Mouse (Mus musculus) stomach, postnatal 0 days (tissue): ENCODE results near the gene Ogdh. TPM values are rescaled to one million over a fixed set of nuclear protein-coding genes. Genes with fewer than 3 reads are reported as not detected.

ENCODE experiments used
- ATAC-seq: fragments of 200-750 bp; cut with Nextera tagmentation; 2 replicates; pipeline ENCODE4 v1.8.0; 2017; ENCODE audit not compliant: low FRiP score, low TSS enrichment
- DNase-seq: peaks from one replicate; pipeline ENCODE4 v3.0.0-alpha.2; 2016; ENCODE audit warnings: low spot score
- H3K27ac ChIP-seq: fragments of 300-500 bp; sonication (generic); replicated peaks from 2 replicates; pipeline ENCODE4 v1.5.1; 2014; ENCODE audit warnings: mild to moderate bottlenecking, control low read depth
- H3K27me3 ChIP-seq: fragments of 300-500 bp; sonication (generic); 2 replicates; pipeline ENCODE4 v1.6.1; 2014; ENCODE audit warnings: low read length; ENCODE audit not compliant: control insufficient read depth, insufficient read depth
- H3K36me3 ChIP-seq: fragments of 300-500 bp; sonication (generic); 2 replicates; pipeline ENCODE4 v1.6.1; 2014; ENCODE audit warnings: low read length, mixed read lengths; ENCODE audit not compliant: control insufficient read depth, insufficient read depth
- H3K4me1 ChIP-seq: fragments of 300-500 bp; sonication (generic); replicated peaks from 2 replicates; pipeline ENCODE4 v1.6.1; 2014; ENCODE audit warnings: antibody characterized with exemption; ENCODE audit not compliant: control insufficient read depth, insufficient read depth
- H3K4me2 ChIP-seq: fragments of 300-500 bp; sonication (generic); replicated peaks from 2 replicates; pipeline ENCODE4 v1.6.1; 2014; ENCODE audit warnings: low read depth, mild to moderate bottlenecking, control low read depth, moderate library complexity
- H3K4me3 ChIP-seq: fragments of 300-500 bp; sonication (generic); 2 replicates; pipeline ENCODE4 v1.5.1; 2014; ENCODE audit warnings: low read depth, low read length, control low read depth
- H3K9ac ChIP-seq: fragments of 300-500 bp; sonication (generic); 2 replicates; pipeline ENCODE4 v1.6.1; 2014; ENCODE audit warnings: mild to moderate bottlenecking, low read length, control low read depth, mixed read lengths
- H3K9me3 ChIP-seq: fragments of 300-500 bp; sonication (generic); 2 replicates; pipeline ENCODE4 v1.6.1; 2016; ENCODE audit warnings: low read length; ENCODE audit not compliant: control insufficient read depth
- CTCF ChIP-seq: IDR thresholded peaks from 2 replicates; pipeline ENCODE4 v1.5.1; 2016; ENCODE audit warnings: antibody characterized with exemption, low read depth, mild to moderate bottlenecking, moderate library complexity
- EP300 ChIP-seq: optimal IDR thresholded peaks from 2 replicates; pipeline ENCODE3; 2016; ENCODE audit warnings: antibody characterized with exemption
- WGBS: fragments of 180-500 bp; shearing (Covaris S2); extraction: QIAGEN DNeasy Blood & Tissue Kit; methylation state at CpG from one replicate; pipeline ENCODE4 v1.1.7; 2014; 5-methylcytosine and 5-hydroxymethylcytosine counted together
- microRNA-seq: library from miRNA; unstranded; fragments of <30 nt; microRNA quantifications from one replicate; pipeline ENCODE4, GENCODE M21; 2016
- polyA plus RNA-seq: library from polyadenylated mRNA; unstranded; fragments of >200 nt; fragmentation: Nextera tagmentation; extraction: Ambion mirVana; gene quantifications from 2 replicates; pipeline ENCODE4 v1.2.1, GENCODE M21; 2015

Ogdh gene
- polyA plus RNA-seq, 1 experiment from 2014 or later, result 82.3 TPM

DNA sequence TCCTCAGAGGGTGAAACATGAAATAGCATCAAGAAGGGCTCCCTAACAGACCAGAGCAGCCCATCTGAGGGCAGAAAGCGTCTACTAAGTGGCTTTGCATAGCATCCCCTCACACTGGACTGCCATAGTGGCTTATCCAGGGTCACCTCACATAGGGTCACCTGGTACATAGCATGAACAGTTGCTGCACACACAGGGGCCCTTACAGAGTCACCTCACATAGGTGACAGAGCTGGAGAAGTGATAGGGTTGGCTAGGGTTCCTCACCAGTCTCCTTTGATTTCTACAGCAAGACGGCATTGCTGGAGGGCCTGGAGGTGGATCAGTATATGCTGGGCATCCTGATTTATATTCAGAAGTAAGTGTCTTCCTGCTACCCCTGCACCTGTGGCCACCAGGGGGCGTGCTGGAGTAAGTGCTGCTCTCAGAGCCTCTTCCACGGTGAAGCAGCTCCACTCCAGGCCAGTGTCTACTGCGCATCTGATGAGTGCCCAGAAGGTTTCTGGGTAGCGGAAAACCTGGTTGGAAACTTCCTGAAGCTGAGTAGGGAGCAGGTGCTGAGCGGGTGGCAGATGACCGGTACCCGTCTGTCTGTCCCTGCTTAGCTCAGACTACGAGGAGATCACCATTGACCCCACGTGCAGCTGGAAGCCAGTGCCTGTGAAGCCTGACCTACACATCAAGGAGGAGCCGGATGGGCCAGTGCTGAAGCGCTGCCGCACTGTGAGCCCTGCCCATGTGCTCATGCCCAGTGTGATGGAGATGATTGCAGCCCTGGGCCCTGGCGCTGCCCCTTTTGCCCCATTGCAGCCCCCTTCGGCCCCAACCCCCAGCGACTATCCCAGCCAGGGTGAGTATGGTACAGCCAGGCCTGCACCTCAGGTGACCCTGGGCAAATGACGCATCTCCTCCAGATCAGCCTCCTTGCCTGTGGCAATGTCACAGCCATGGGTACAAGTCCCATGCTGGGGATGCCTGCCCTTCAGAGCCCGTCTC is 111.4 kb downstream of the Ogdh start:
- DNase-seq (peak; percentile 81), ATAC-seq (no peak)
- Histone ChIP-seq H3K4me2 (no peak overlapping the region), H3K9me3 (no peaks in the 10 kb centered on the region), H3K36me3 (peaks cover 47% of the 10 kb centered on the region), H3K27ac (no peak overlapping the region), H3K27me3 (no peaks in the 10 kb centered on the region), H3K4me3 (no peak overlapping the region), H3K4me1 (peaks cover 19% of the 10 kb centered on the region), H3K9ac (no peak overlapping the region)
- TF ChIP-seq EP300 (no peak), CTCF (peak; percentile 84)
- WGBS, result 86% methylated on average over 19 of the region's 19 CpGs

DNA sequence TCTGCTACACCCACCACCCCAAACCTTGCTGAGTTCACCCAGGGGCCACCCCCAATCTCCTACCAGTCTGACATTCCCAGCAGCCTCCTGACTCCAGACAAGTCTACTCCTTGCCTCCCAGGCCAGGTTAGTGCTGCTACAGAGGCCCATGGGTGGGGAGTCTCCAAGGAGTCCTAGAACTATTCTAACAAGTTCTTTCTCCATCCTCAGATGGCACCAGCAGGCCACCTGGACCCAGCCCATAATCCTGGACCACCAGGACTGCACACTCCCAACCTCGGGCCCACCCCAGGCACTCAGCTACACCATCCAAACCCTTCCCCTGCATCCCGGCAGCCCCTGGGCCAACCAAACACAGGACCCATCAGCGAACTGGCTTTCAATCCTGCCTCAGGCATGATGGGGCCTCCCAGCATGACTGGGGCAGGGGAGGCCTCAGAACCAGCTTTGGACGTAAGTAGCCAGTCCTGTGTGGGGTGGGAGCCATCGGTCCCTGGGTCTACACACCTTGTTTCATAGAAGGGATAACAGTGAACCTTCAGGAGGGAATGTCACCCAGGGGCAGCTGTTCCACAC is 112.5 kb downstream of the Ogdh start:
- no peaks in the 10 kb centered on the region for H3K9me3 ChIP-seq
- H3K9ac ChIP-seq, result 0 out of 2 replicates have a peak overlapping the region, but pooled peaks have one; percentile 8
- 90% methylated on average over 5 of the region's 5 CpGs for WGBS
- DNase-seq, result no peak
- no peak overlapping the region for H3K4me2 ChIP-seq
- peaks cover 41% of the 10 kb centered on the region for H3K36me3 ChIP-seq
- ATAC-seq, result no peak
- H3K4me1 ChIP-seq, result peaks cover 19% of the 10 kb centered on the region
- peak overlapping the region; percentile 91 for H3K27ac ChIP-seq
- TF ChIP-seq EP300 (no peak), CTCF (no peak)
- H3K4me3 ChIP-seq, result no peak overlapping the region
- H3K27me3 ChIP-seq, result no peaks in the 10 kb centered on the region

DNA sequence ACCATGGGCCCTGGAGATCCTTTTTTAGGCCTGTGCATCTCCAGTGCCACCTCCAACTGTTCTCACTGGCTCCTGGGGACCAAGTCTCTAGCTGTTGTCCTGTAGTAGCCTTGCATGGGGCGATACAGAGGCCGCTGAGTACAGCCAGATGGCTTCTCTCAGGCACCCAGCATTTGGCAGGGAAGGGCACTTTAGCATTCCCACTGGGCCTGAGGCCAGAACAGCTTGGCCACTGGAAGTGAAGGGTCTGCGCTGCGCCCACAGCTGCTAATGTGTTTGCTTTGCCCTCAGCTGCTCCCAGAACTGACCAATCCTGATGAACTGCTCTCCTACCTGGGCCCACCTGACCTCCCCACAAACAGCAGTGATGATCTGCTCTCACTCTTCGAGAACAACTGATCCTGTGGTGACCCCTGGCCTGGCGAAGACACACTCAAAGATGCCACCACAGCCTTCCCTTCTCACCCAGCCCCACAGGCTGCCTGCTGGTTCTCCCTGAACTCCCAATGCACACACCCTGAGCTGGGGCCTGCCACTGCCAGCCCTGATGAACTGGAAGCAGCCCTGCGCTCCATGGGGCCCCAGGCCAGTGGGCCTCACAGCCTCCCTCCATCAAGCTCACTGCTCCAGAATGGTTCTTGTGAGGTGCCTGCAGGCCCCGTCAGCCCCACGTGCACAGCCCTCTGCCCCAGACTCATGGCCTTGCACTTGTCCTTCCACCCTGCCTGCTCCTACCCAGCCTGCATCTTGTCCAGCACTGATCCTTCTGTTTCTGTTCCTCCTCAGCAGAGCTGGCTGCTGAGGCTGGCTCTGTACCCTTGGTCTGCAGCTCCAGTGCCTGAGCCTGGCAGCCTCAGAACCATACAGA is 113.5 kb downstream of the Ogdh start:
- ATAC-seq (no peak; the same call in 1 of the 2 replicates), DNase-seq (peak; percentile 49)
- Histone ChIP-seq H3K9ac (no peak overlapping the region), H3K36me3 (peaks cover 36% of the 10 kb centered on the region), H3K9me3 (no peaks in the 10 kb centered on the region), H3K4me2 (no peak overlapping the region), H3K4me1 (peaks cover 19% of the 10 kb centered on the region), H3K4me3 (no peak overlapping the region), H3K27ac (peak overlapping the region; percentile 91), H3K27me3 (no peaks in the 10 kb centered on the region)
- TF ChIP-seq CTCF, result no peak
- TF ChIP-seq EP300, result no peak
- WGBS, result 54% methylated on average over 9 of the region's 9 CpGs

DNA sequence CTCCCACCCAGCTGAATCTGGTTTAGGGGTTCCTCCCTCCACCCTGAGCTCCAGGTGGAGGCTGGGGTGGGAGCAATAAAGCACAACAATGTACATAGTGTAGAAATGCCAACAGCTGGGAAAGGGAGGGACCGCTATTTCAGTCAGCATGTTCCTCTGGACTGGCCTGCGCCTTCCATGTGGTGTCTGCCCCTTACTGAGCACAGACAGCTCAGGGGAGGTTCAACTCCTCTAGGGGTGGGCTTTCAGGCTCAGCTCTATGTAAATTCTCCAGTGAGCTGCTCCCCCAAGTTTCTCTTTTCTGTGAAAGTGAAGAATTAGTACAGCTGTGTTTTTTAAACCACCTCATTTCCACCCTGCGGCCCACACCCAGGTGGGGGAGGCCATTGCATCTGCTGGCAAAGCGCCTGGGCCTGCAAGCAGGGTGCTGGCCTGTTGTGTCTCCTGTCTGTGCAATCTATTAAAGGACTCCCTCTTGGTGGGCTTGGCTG is 114.2 kb downstream of the Ogdh start:
- H3K9ac ChIP-seq, result no peak overlapping the region
- ATAC-seq, result peak; percentile 16

More for the DNA sequence above, 114.2 kb downstream of the Ogdh start:
- H3K4me2 ChIP-seq, result 0 out of 2 replicates have a peak overlapping the region, but pooled peaks have one; percentile 3
- 37% methylated on average over 4 of the region's 4 CpGs for WGBS
- peak overlapping the region; percentile 91 for H3K27ac ChIP-seq
- H3K4me1 ChIP-seq, result peaks cover 19% of the 10 kb centered on the region
- no peak for TF ChIP-seq EP300
- TF ChIP-seq CTCF, result no peak
- H3K4me3 ChIP-seq, result no peak overlapping the region
- H3K27me3 ChIP-seq, result no peaks in the 10 kb centered on the region
- peak; percentile 47 for DNase-seq
- H3K9me3 ChIP-seq, result no peaks in the 10 kb centered on the region
- peaks cover 33% of the 10 kb centered on the region for H3K36me3 ChIP-seq

Small RNA genes lying within 50 kb of the gene (microRNA-seq; reads per million reads assigned to microRNA genes)
- not detected for gene Mir7651

Other genes starting within 250 kb of the Ogdh start
- 4.0 and 4.2 TPM in 2 replicates for gene Camk2b, start 225.3 kb upstream of the Ogdh start, polyA plus RNA-seq
- gene A730071L15Rik, start 91.6 kb upstream of the Ogdh start, polyA plus RNA-seq, result 0.27 and 0.33 TPM in 2 replicates
- 22.1 and 23.3 TPM in 2 replicates for gene Nudcd3, start 91.2 kb upstream of the Ogdh start, polyA plus RNA-seq
- 1.5 TPM in 2 replicates for gene Npc1l1, start 61.5 kb upstream of the Ogdh start, polyA plus RNA-seq
- 50.3 and 54.7 TPM in 2 replicates for gene Ddx56, start 23.9 kb upstream of the Ogdh start, polyA plus RNA-seq
- 99.1 and 99.8 TPM in 2 replicates for gene Tmed4, start 16.8 kb upstream of the Ogdh start, polyA plus RNA-seq
- 7.1 and 8.7 TPM in 2 replicates for gene Zmiz2, start 97.4 kb downstream of the Ogdh start, polyA plus RNA-seq
- 4,199 and 4,786 TPM in 2 replicates for gene Ppia, start 123.8 kb downstream of the Ogdh start, polyA plus RNA-seq
- gene H2afv, start 152.8 kb downstream of the Ogdh start, polyA plus RNA-seq, result 187 and 198 TPM in 2 replicates
- 17.5 and 19.6 TPM in 2 replicates for gene Purb, start 184.3 kb downstream of the Ogdh start, polyA plus RNA-seq
- gene Myo1g, start 229.3 kb downstream of the Ogdh start, polyA plus RNA-seq, result 0.77 and 0.85 TPM in 2 replicates